Comparison of ENCODE assay signal across 20 mouse cellular contexts in genomic region chr16:97328602-97329001, GRCm38 (mm10). TPM values are rescaled to one million over a fixed set of nuclear protein-coding genes. Genes with fewer than 3 reads are reported as not detected.
DNase-seq lines count a peak whose midpoint lies in the region; TF ChIP-seq lines count a peak whose summit lies in the region.
"Had no signal": no experiment of that assay in that cellular context is flagged by ENCODE, and none has a peak within 500 bp of the region (broad histone marks: within the 10 kb centered on the region; RNA-seq: fewer than 3 reads in every experiment).

No protein-coding gene starts in this region.

- no peaks in the 10 kb centered on the region for H3K79me2 ChIP-seq in myocyte (ENCODE audit: control insufficient read depth, insufficient read depth)

- H3ac ChIP-seq in myocyte (ENCODE audit: control insufficient read depth, insufficient read length) = no peak overlapping the region

- H3K4me2 ChIP-seq in myocyte (ENCODE audit: low read depth) = no peak overlapping the region

- H3K27me3 ChIP-seq in myocyte (ENCODE audit: control insufficient read depth, insufficient read depth, insufficient read length) = peaks cover 7% of the 10 kb centered on the region

- TF ChIP-seq POLR2A in myocyte (IDR thresholded peaks at IDR 0.05; ENCODE audit: insufficient read length, low read depth) = no peak

- H3K36me3 ChIP-seq in myocyte (ENCODE audit: control insufficient read depth, insufficient read depth) = no peaks in the 10 kb centered on the region
- H3K36me3 ChIP-seq: G1E had no signal

- DNase-seq in testis, postnatal 10 days (ENCODE audit: low spot score) = peak; percentile 12
- DNase-seq in testis, postnatal 14 days (ENCODE audit: low spot score) = no peak
- DNase-seq in Muller cell, postnatal 12 days (ENCODE audit: inconsistent ontology term) = peak; percentile 35
- DNase-seq in layer of hippocampus, postnatal 10 days (ENCODE audit: low spot score in 2 of 2) = no peak
- no peak for DNase-seq in adrenal gland, postnatal 4 days (ENCODE audit: low spot score in 2 of 2)
- DNase-seq: adrenal gland, adult 2 months; adrenal gland, adult 8-10 months; adrenal gland, postnatal 10 days; adrenal gland, postnatal 14 days; adrenal gland, postnatal 25 days; adrenal gland, postnatal 36 days; B cell, adult 2 months; cerebellum, adult 11 months; cerebellum, adult 11-12 months; cerebellum, adult 18-20 months; cerebellum, adult 2 months; cerebellum, adult 8-10 months had no signal

- no peak overlapping the region for H3K4me3 ChIP-seq in myocyte

TF ChIP-seq in myocyte, 11 proteins besides CTCF, POLR2A, EP300 and RAD21:
- TF ChIP-seq E2F4 (IDR thresholded peaks at IDR 0.05; ENCODE audit: insufficient read depth) = no peak
- TF ChIP-seq MYOG (IDR thresholded peaks at IDR 0.05; ENCODE audit: control insufficient read depth in 1 of 3, insufficient read depth in 1 of 3, insufficient read length in 2 of 3, low read depth in 2 of 3) = peak in 1 of 3 experiments; percentile 3
- peak in 2 of 3 experiments; percentile 52 to 55 for TF ChIP-seq MYOD1 (IDR thresholded peaks at IDR 0.05; ENCODE audit: control insufficient read depth in 1 of 3, insufficient read length in 2 of 3, low read depth in 2 of 3)

RNA-seq across cellular contexts. Expression of gene Bace2, which starts 27.9 kb away (rescaled TPM):
- polyA plus RNA-seq in myocyte (2012; fragmentation: generic; extraction: Trizol) = 0.53 TPM
- total RNA-seq in layer of hippocampus, postnatal 10 days (2021) = 1 to 10 TPM; 3.6 to 5.1 TPM
- 10 to 100 TPM; 17.2 to 18.3 TPM for total RNA-seq in adrenal gland, postnatal 4 days (2021)
- total RNA-seq: MEL had no signal
- polyA plus RNA-seq: G1E had no signal

Comparison
In these comparisons a context has a peak if more than half of its experiments do, and no peak if none do; other contexts are left out.
1. DNase-seq: peak in testis, postnatal 10 days (single experiment) and Muller cell, postnatal 12 days (single experiment); none in testis, postnatal 14 days (single experiment), layer of hippocampus, postnatal 10 days (0 of 2) and adrenal gland, postnatal 4 days (0 of 2).